Mouse (Mus musculus): ENCODE data around the gene Bmp4. TPM values are rescaled to one million over a fixed set of nuclear protein-coding genes. Genes with fewer than 3 reads are reported as not detected.

Gene Bmp4
- total RNA-seq (2015; ENCODE audit: low replicate concordance) (1.3 and 4.2 TPM in 2 replicates), total RNA-seq (2017; ENCODE audit: low replicate concordance) (not detected in 2 replicates)

GRCm38 (mm10) chr14:46390249-46390775 lies at the start of gene Bmp4:
Gene Bmp4, minus strand, starts transcription at chr14:46390669.
- ATAC-seq (replicated peaks; ENCODE audit: low FRiP score, poor library complexity, severe bottlenecking) = no peak

GRCm38 (mm10) chr14:46439461-46440048 lies 49.1 kb upstream of the Bmp4 start:
- no peak for ATAC-seq (replicated peaks; ENCODE audit: low FRiP score, poor library complexity, severe bottlenecking)

GRCm38 (mm10) chr14:46436471-46437090 lies 46.1 kb upstream of the Bmp4 start:
- ATAC-seq (replicated peaks; ENCODE audit: low FRiP score, poor library complexity, severe bottlenecking) = no peak

GRCm38 (mm10) chr14:46430231-46430630 lies 39.8 kb upstream of the Bmp4 start:
- ATAC-seq (replicated peaks; ENCODE audit: low FRiP score, poor library complexity, severe bottlenecking) = no peak

GRCm38 (mm10) chr14:46427251-46427650 lies 36.8 kb upstream of the Bmp4 start:
- no peak for ATAC-seq (replicated peaks; ENCODE audit: low FRiP score, poor library complexity, severe bottlenecking)

GRCm38 (mm10) chr14:46421823-46422222 lies 31.4 kb upstream of the Bmp4 start:
- ATAC-seq (replicated peaks; ENCODE audit: low FRiP score, poor library complexity, severe bottlenecking) = no peak

- no peak for ATAC-seq (replicated peaks; ENCODE audit: low FRiP score, poor library complexity, severe bottlenecking)
Observed at GRCm38 (mm10) chr14:46419269-46419668, 28.8 kb upstream of the Bmp4 start.

- ATAC-seq (replicated peaks; ENCODE audit: low FRiP score, poor library complexity, severe bottlenecking) = no peak
Observed at GRCm38 (mm10) chr14:46418371-46419097, 28.1 kb upstream of the Bmp4 start.

- ATAC-seq (replicated peaks; ENCODE audit: low FRiP score, poor library complexity, severe bottlenecking) = no peak
Observed at GRCm38 (mm10) chr14:46412497-46413000, 22.1 kb upstream of the Bmp4 start.

GRCm38 (mm10) chr14:46410557-46411120 lies 20.2 kb upstream of the Bmp4 start:
- ATAC-seq (replicated peaks; ENCODE audit: low FRiP score, poor library complexity, severe bottlenecking) = no peak

GRCm38 (mm10) chr14:46409016-46409415 lies 18.5 kb upstream of the Bmp4 start:
- no peak for ATAC-seq (replicated peaks; ENCODE audit: low FRiP score, poor library complexity, severe bottlenecking)

GRCm38 (mm10) chr14:46408319-46408718 lies 17.9 kb upstream of the Bmp4 start:
- ATAC-seq (replicated peaks; ENCODE audit: low FRiP score, poor library complexity, severe bottlenecking) = no peak

- no peak for ATAC-seq (replicated peaks; ENCODE audit: low FRiP score, poor library complexity, severe bottlenecking)
Observed at GRCm38 (mm10) chr14:46399925-46400324, 9.5 kb upstream of the Bmp4 start.

GRCm38 (mm10) chr14:46398091-46398695 lies 7.7 kb upstream of the Bmp4 start:
- ATAC-seq (replicated peaks; ENCODE audit: low FRiP score, poor library complexity, severe bottlenecking) = no peak

GRCm38 (mm10) chr14:46391621-46392170 lies 1.2 kb upstream of the Bmp4 start:
- ATAC-seq (replicated peaks; ENCODE audit: low FRiP score, poor library complexity, severe bottlenecking) = no peak

GRCm38 (mm10) chr14:46389438-46390248 lies 826 bp downstream of the Bmp4 start:
- no peak for ATAC-seq (replicated peaks; ENCODE audit: low FRiP score, poor library complexity, severe bottlenecking)

- no peak for ATAC-seq (replicated peaks; ENCODE audit: low FRiP score, poor library complexity, severe bottlenecking)
Observed at GRCm38 (mm10) chr14:46388636-46389035, 1.8 kb downstream of the Bmp4 start.

GRCm38 (mm10) chr14:46387821-46388481 lies 2.5 kb downstream of the Bmp4 start:
- ATAC-seq (replicated peaks; ENCODE audit: low FRiP score, poor library complexity, severe bottlenecking) = no peak
